Mouse (Mus musculus): ENCODE measurements around the gene Kcnj11. TPM values are rescaled to one million over a fixed set of nuclear protein-coding genes. Genes with fewer than 3 reads are reported as not detected.

The Kcnj11 gene
- total RNA-seq, 1 experiment from 2014 or later, result 1.0 TPM

GRCm38 (mm10) chr7:46103771-46104170 lies 3.2 kb upstream of the Kcnj11 start:
- DNase-seq, result no peak

- peak; percentile 25 for DNase-seq
Observed at GRCm38 (mm10) chr7:46103075-46103591, 2.6 kb upstream of the Kcnj11 start.

GRCm38 (mm10) chr7:46099682-46100081 lies 882 bp downstream of the Kcnj11 start:
- DNase-seq, result no peak

- DNase-seq, result no peak
Observed at GRCm38 (mm10) chr7:46098919-46099286, 1.7 kb downstream of the Kcnj11 start.

GRCm38 (mm10) chr7:46098221-46098918 lies 2.2 kb downstream of the Kcnj11 start:
- no peak for DNase-seq

GRCm38 (mm10) chr7:46097319-46097783 lies 3.2 kb downstream of the Kcnj11 start:
- DNase-seq, result no peak

- DNase-seq, result peak; percentile 86
Observed at GRCm38 (mm10) chr7:46096136-46096535, 4.4 kb downstream of the Kcnj11 start.

- no peak for DNase-seq
Observed at GRCm38 (mm10) chr7:46092803-46093202, 7.8 kb downstream of the Kcnj11 start.

GRCm38 (mm10) chr7:46088241-46088640 lies 12.3 kb downstream of the Kcnj11 start:
- no peak for DNase-seq

GRCm38 (mm10) chr7:46086378-46086777 lies 14.2 kb downstream of the Kcnj11 start:
- no peak for DNase-seq

- DNase-seq, result peak; percentile 32
Observed at GRCm38 (mm10) chr7:46084839-46085513, 15.6 kb downstream of the Kcnj11 start.

GRCm38 (mm10) chr7:46084024-46084423 lies 16.5 kb downstream of the Kcnj11 start:
- no peak for DNase-seq

GRCm38 (mm10) chr7:46077675-46078074 lies 22.9 kb downstream of the Kcnj11 start:
- DNase-seq, result no peak

- no peak for DNase-seq
Observed at GRCm38 (mm10) chr7:46076844-46077243, 23.7 kb downstream of the Kcnj11 start.

- no peak for DNase-seq
Observed at GRCm38 (mm10) chr7:46068831-46069230, 31.7 kb downstream of the Kcnj11 start.

- DNase-seq, result no peak
Observed at GRCm38 (mm10) chr7:46063296-46063695, 37.3 kb downstream of the Kcnj11 start.

- DNase-seq, result no peak
Observed at GRCm38 (mm10) chr7:46061614-46062013, 39.0 kb downstream of the Kcnj11 start.

- peak; percentile 48 for DNase-seq
Observed at GRCm38 (mm10) chr7:46060688-46061087, 39.9 kb downstream of the Kcnj11 start.

- DNase-seq, result no peak
Observed at GRCm38 (mm10) chr7:46058882-46059281, 41.7 kb downstream of the Kcnj11 start.

- DNase-seq, result no peak
Observed at GRCm38 (mm10) chr7:46053566-46053965, 47.0 kb downstream of the Kcnj11 start.

- DNase-seq, result no peak
Observed at GRCm38 (mm10) chr7:46052161-46052821, 48.3 kb downstream of the Kcnj11 start.

- no peak for DNase-seq
Observed at GRCm38 (mm10) chr7:46049981-46050380, 50.6 kb downstream of the Kcnj11 start.
